Mouse (Mus musculus): ENCODE results near the gene Adam10. TPM values are rescaled to one million over a fixed set of nuclear protein-coding genes. Genes with fewer than 3 reads are reported as not detected.
A peak's percentile ranks its signal among the peaks of the same experiment; 100 is the strongest.

Adam10 gene
- polyA plus RNA-seq (2014; fragmentation: Nextera tagmentation; extraction: Ambion mirVana) = 67.5 and 73.3 TPM in 2 replicates

DNA sequence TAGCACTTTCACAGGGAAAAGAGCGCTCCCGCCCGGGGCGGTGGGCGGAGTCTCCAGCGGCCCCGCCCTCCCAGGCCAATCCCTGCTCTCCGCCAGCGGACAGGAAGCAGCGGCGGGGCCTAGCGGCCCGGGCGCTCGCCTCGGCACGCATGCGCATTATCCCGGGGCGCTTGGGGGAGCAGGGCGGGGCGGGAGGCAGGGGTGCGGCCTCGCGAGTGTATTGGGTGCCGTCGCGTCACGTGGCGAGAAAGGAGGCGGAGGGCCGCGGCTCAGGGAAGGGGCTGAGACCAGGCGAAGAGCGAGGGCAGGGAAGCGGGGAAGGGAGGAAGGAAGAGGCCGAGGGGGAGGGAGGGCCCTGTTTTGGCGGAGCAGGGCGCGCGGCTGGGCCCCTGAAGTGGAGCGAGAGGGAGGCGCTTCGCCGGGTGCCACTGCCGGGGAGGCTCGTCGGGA lies at the start of gene Adam10:
Gene Adam10 (plus strand): TSS at position 316 of the 450 bp plus-strand sequence.
- peak within 1 kb of the TSS; percentile 95 for H3K4me3 ChIP-seq (ENCODE audit: low read depth, low read length)
- WGBS = under 1% methylated on average over 48 of the region's 48 CpGs
- ATAC-seq (ENCODE audit: insufficient number of reproducible peaks, insufficient read depth, low FRiP score, low read depth) = peak; percentile 99
- H3K27ac ChIP-seq (ENCODE audit: low read length) = peak within 1 kb of the TSS; percentile 97
- H3K9me3 ChIP-seq (ENCODE audit: control insufficient read depth, low read depth, low read length) = no peaks in the 10 kb centered on the region
- H3K36me3 ChIP-seq (ENCODE audit: control insufficient read depth, insufficient read depth, low read length) = no peaks in the 10 kb centered on the region
- peak within 1 kb of the TSS; percentile 71 for H3K4me2 ChIP-seq (replicated peaks; ENCODE audit: low read depth, low read length)
- no peaks in the 10 kb centered on the region for H3K27me3 ChIP-seq (ENCODE audit: control insufficient read depth, insufficient read depth, low read length)
- H3K4me1 ChIP-seq (ENCODE audit: control insufficient read depth, insufficient read depth, low read length) = peaks cover 16% of the 10 kb centered on the region; the same call in 1 of the 2 replicates
- peak within 1 kb of the TSS; percentile 96 for H3K9ac ChIP-seq (replicated peaks; ENCODE audit: low read depth, low read length)

GRCm38 (mm10) chr9:70629711-70630110 lies 49.1 kb upstream of the Adam10 start:
- Histone ChIP-seq H3K9ac (replicated peaks; ENCODE audit: low read depth, low read length) (no peak overlapping the region), H3K4me3 (ENCODE audit: low read depth, low read length) (no peak overlapping the region), H3K36me3 (ENCODE audit: control insufficient read depth, insufficient read depth, low read length) (no peaks in the 10 kb centered on the region), H3K27me3 (ENCODE audit: control insufficient read depth, insufficient read depth, low read length) (no peaks in the 10 kb centered on the region), H3K9me3 (ENCODE audit: control insufficient read depth, low read depth, low read length) (no peaks in the 10 kb centered on the region), H3K4me1 (ENCODE audit: control insufficient read depth, insufficient read depth, low read length) (no peaks in the 10 kb centered on the region), H3K27ac (ENCODE audit: low read length) (no peak overlapping the region), H3K4me2 (replicated peaks; ENCODE audit: low read depth, low read length) (no peak overlapping the region)
- whole genome bisulfite sequencing = 71% methylated on average over 2 of the region's 2 CpGs
- ATAC-seq (ENCODE audit: insufficient number of reproducible peaks, insufficient read depth, low FRiP score, low read depth) = no peak

DNA sequence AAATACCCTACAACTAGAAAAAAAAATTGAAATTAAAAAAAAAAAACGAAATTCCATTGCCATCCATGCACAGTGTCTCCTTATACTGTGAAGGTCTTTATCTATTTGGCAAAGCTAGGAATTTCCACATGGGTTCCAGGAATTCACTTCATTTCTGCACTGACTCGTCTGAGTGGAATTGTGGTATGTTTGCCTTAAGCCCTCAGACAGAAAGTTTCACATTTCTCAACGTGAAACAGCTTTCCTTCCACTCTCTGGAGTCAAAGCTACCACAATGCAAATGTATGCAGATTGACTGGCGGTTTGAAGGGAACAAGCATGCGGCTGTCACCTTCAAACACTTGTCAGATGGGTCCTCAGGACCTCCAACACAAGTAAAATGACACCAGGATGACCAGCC lies 47.1 kb upstream of the Adam10 start:
- Histone ChIP-seq H3K36me3 (ENCODE audit: control insufficient read depth, insufficient read depth, low read length) (no peaks in the 10 kb centered on the region), H3K9me3 (ENCODE audit: control insufficient read depth, low read depth, low read length) (no peaks in the 10 kb centered on the region), H3K4me2 (replicated peaks; ENCODE audit: low read depth, low read length) (no peak overlapping the region), H3K9ac (replicated peaks; ENCODE audit: low read depth, low read length) (no peak overlapping the region), H3K4me3 (ENCODE audit: low read depth, low read length) (no peak overlapping the region), H3K4me1 (ENCODE audit: control insufficient read depth, insufficient read depth, low read length) (no peaks in the 10 kb centered on the region), H3K27ac (ENCODE audit: low read length) (no peak overlapping the region), H3K27me3 (ENCODE audit: control insufficient read depth, insufficient read depth, low read length) (no peaks in the 10 kb centered on the region)
- no peak for ATAC-seq (ENCODE audit: insufficient number of reproducible peaks, insufficient read depth, low FRiP score, low read depth)
- WGBS = 19% methylated on average over 5 of the region's 5 CpGs

- Histone ChIP-seq H3K9me3 (ENCODE audit: control insufficient read depth, low read depth, low read length) (no peaks in the 10 kb centered on the region), H3K36me3 (ENCODE audit: control insufficient read depth, insufficient read depth, low read length) (no peaks in the 10 kb centered on the region), H3K27ac (ENCODE audit: low read length) (no peak overlapping the region), H3K27me3 (ENCODE audit: control insufficient read depth, insufficient read depth, low read length) (no peaks in the 10 kb centered on the region), H3K4me2 (replicated peaks; ENCODE audit: low read depth, low read length) (no peak overlapping the region), H3K4me1 (ENCODE audit: control insufficient read depth, insufficient read depth, low read length) (no peaks in the 10 kb centered on the region), H3K9ac (replicated peaks; ENCODE audit: low read depth, low read length) (no peak overlapping the region), H3K4me3 (ENCODE audit: low read depth, low read length) (no peak overlapping the region)
- ATAC-seq (ENCODE audit: insufficient number of reproducible peaks, insufficient read depth, low FRiP score, low read depth) = no peak
- 83% methylated on average over 2 of the region's 2 CpGs for WGBS
Measured at GRCm38 (mm10) chr9:70636748-70637147, 42.0 kb upstream of the Adam10 start.

- Histone ChIP-seq H3K9me3 (ENCODE audit: control insufficient read depth, low read depth, low read length) (no peaks in the 10 kb centered on the region), H3K36me3 (ENCODE audit: control insufficient read depth, insufficient read depth, low read length) (no peaks in the 10 kb centered on the region), H3K9ac (replicated peaks; ENCODE audit: low read depth, low read length) (no peak overlapping the region), H3K27me3 (ENCODE audit: control insufficient read depth, insufficient read depth, low read length) (no peaks in the 10 kb centered on the region), H3K4me2 (replicated peaks; ENCODE audit: low read depth, low read length) (no peak overlapping the region), H3K4me3 (ENCODE audit: low read depth, low read length) (no peak overlapping the region), H3K4me1 (ENCODE audit: control insufficient read depth, insufficient read depth, low read length) (peaks cover 8% of the 10 kb centered on the region), H3K27ac (ENCODE audit: low read length) (no peak overlapping the region)
- 63% methylated on average over 2 of the region's 2 CpGs for WGBS
- ATAC-seq (ENCODE audit: insufficient number of reproducible peaks, insufficient read depth, low FRiP score, low read depth) = no peak
Measured at GRCm38 (mm10) chr9:70650260-70650659, 28.5 kb upstream of the Adam10 start.

DNA sequence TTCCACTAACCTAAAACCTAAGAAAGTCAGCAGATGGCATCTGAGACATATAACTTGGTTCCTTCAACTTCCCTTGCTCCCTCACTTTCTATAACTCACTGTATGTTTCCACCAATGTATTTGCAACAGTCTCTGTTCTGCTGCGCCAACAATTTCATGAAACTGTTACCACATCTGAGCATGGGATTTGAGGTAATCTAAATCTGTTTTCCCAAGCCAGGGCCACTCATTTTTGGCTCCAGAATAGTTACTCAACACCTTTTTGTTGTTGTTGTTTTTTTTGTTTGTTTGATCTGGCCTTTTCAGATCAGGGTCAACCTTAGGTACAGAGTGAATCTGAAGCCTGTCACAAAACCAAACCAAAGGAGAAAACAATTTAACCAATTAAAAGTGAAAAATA lies 27.8 kb upstream of the Adam10 start:
- Histone ChIP-seq H3K27ac (ENCODE audit: low read length) (no peak overlapping the region), H3K4me2 (replicated peaks; ENCODE audit: low read depth, low read length) (no peak overlapping the region), H3K9ac (replicated peaks; ENCODE audit: low read depth, low read length) (no peak overlapping the region), H3K9me3 (ENCODE audit: control insufficient read depth, low read depth, low read length) (no peaks in the 10 kb centered on the region), H3K4me1 (ENCODE audit: control insufficient read depth, insufficient read depth, low read length) (peaks cover 8% of the 10 kb centered on the region), H3K36me3 (ENCODE audit: control insufficient read depth, insufficient read depth, low read length) (no peaks in the 10 kb centered on the region), H3K27me3 (ENCODE audit: control insufficient read depth, insufficient read depth, low read length) (no peaks in the 10 kb centered on the region), H3K4me3 (ENCODE audit: low read depth, low read length) (no peak overlapping the region)
- WGBS = 96% methylated on average over 1 of the region's 1 CpGs
- ATAC-seq (ENCODE audit: insufficient number of reproducible peaks, insufficient read depth, low FRiP score, low read depth) = no peak

- 77% methylated on average over 2 of the region's 2 CpGs for WGBS
- Histone ChIP-seq H3K4me1 (ENCODE audit: control insufficient read depth, insufficient read depth, low read length) (peaks cover 8% of the 10 kb centered on the region), H3K27ac (ENCODE audit: low read length) (no peak overlapping the region), H3K4me2 (replicated peaks; ENCODE audit: low read depth, low read length) (no peak overlapping the region), H3K4me3 (ENCODE audit: low read depth, low read length) (no peak overlapping the region), H3K9ac (replicated peaks; ENCODE audit: low read depth, low read length) (no peak overlapping the region), H3K27me3 (ENCODE audit: control insufficient read depth, insufficient read depth, low read length) (no peaks in the 10 kb centered on the region), H3K9me3 (ENCODE audit: control insufficient read depth, low read depth, low read length) (no peaks in the 10 kb centered on the region), H3K36me3 (ENCODE audit: control insufficient read depth, insufficient read depth, low read length) (no peaks in the 10 kb centered on the region)
- ATAC-seq (ENCODE audit: insufficient number of reproducible peaks, insufficient read depth, low FRiP score, low read depth) = no peak
Measured at GRCm38 (mm10) chr9:70652221-70652620, 26.6 kb upstream of the Adam10 start.

GRCm38 (mm10) chr9:70653875-70654274 lies 24.9 kb upstream of the Adam10 start:
- Histone ChIP-seq H3K9me3 (ENCODE audit: control insufficient read depth, low read depth, low read length) (no peaks in the 10 kb centered on the region), H3K36me3 (ENCODE audit: control insufficient read depth, insufficient read depth, low read length) (no peaks in the 10 kb centered on the region), H3K4me2 (replicated peaks; ENCODE audit: low read depth, low read length) (no peak overlapping the region), H3K4me1 (ENCODE audit: control insufficient read depth, insufficient read depth, low read length) (peaks cover 8% of the 10 kb centered on the region), H3K9ac (replicated peaks; ENCODE audit: low read depth, low read length) (no peak overlapping the region), H3K4me3 (ENCODE audit: low read depth, low read length) (no peak overlapping the region), H3K27ac (ENCODE audit: low read length) (no peak overlapping the region), H3K27me3 (ENCODE audit: control insufficient read depth, insufficient read depth, low read length) (no peaks in the 10 kb centered on the region)
- ATAC-seq (ENCODE audit: insufficient number of reproducible peaks, insufficient read depth, low FRiP score, low read depth) = no peak
- 56% methylated on average over 2 of the region's 2 CpGs for WGBS

- no peak for ATAC-seq (ENCODE audit: insufficient number of reproducible peaks, insufficient read depth, low FRiP score, low read depth)
- Histone ChIP-seq H3K36me3 (ENCODE audit: control insufficient read depth, insufficient read depth, low read length) (no peaks in the 10 kb centered on the region), H3K4me1 (ENCODE audit: control insufficient read depth, insufficient read depth, low read length) (peaks cover 8% of the 10 kb centered on the region), H3K27me3 (ENCODE audit: control insufficient read depth, insufficient read depth, low read length) (no peaks in the 10 kb centered on the region), H3K9me3 (ENCODE audit: control insufficient read depth, low read depth, low read length) (no peaks in the 10 kb centered on the region), H3K4me2 (replicated peaks; ENCODE audit: low read depth, low read length) (no peak overlapping the region), H3K27ac (ENCODE audit: low read length) (no peak overlapping the region), H3K9ac (replicated peaks; ENCODE audit: low read depth, low read length) (no peak overlapping the region), H3K4me3 (ENCODE audit: low read depth, low read length) (no peak overlapping the region)
- WGBS = 78% methylated on average over 4 of the region's 4 CpGs
Measured at GRCm38 (mm10) chr9:70654496-70654895, 24.3 kb upstream of the Adam10 start.
